Mouse (Mus musculus) brain, embryonic 14.5 days (tissue): ENCODE measurements around the gene Thap4. TPM values are rescaled to one million over a fixed set of nuclear protein-coding genes. Genes with fewer than 3 reads are reported as not detected.
"Not testable (repeated sequence)": the region's sequence is repeated elsewhere in the genome, so short reads cannot be mapped to it uniquely, and the experiment has no call there.

Source experiments
- DNase-seq: peaks from one replicate; pipeline ENCODE4 v3.0.0-alpha.2; 2011; ENCODE audit warnings: low read depth
- CTCF ChIP-seq: fragments of 200-500 bp; IDR thresholded peaks from 2 replicates; pipeline ENCODE4 v1.5.1; 2012; ENCODE audit warnings: inconsistent platforms, mild to moderate bottlenecking, moderate library complexity, borderline replicate concordance; ENCODE audit not compliant: insufficient read depth, insufficient read length; ENCODE audit errors: extremely low read depth
- POLR2A ChIP-seq: fragments of 200-500 bp; IDR thresholded peaks from 2 replicates; pipeline ENCODE4 v1.6.1; 2012; ENCODE audit warnings: mild to moderate bottlenecking, inconsistent platforms, borderline replicate concordance; ENCODE audit not compliant: poor library complexity, insufficient read depth, insufficient read length, severe bottlenecking; ENCODE audit errors: extremely low read depth
- polyA plus RNA-seq: library from polyadenylated mRNA; depleted of rRNA; stranded (reverse); fragments of >200 nt; gene quantifications from 2 replicates; pipeline ENCODE4 v1.2.3, GENCODE M21; 2012

Gene Thap4
- polyA plus RNA-seq, 1 experiment: 53.1 TPM

GRCm38 (mm10) chr1:93686245-93686960 lies 68.3 kb downstream of the Thap4 start:
- DNase-seq: peak; percentile 91
- TF ChIP-seq POLR2A (peak; percentile 24; the same call in 1 of the 2 replicates), CTCF (peak; percentile 57)

GRCm38 (mm10) chr1:93685401-93686244 lies 69.0 kb downstream of the Thap4 start, which contains the start of gene Bok:
Bok (plus strand) TSS chr1:93685660.
- peak; percentile 90 for DNase-seq
- no peak for TF ChIP-seq CTCF
- no peak for TF ChIP-seq POLR2A

GRCm38 (mm10) chr1:93679889-93680568 lies 74.6 kb downstream of the Thap4 start:
- TF ChIP-seq POLR2A (no peak), CTCF (no peak)
- DNase-seq: peak; percentile 9

GRCm38 (mm10) chr1:93678386-93678785 lies 76.3 kb downstream of the Thap4 start:
- DNase-seq: peak; percentile 65
- no peak for TF ChIP-seq CTCF
- no peak for TF ChIP-seq POLR2A

GRCm38 (mm10) chr1:93672682-93673081 lies 82.0 kb downstream of the Thap4 start:
- TF ChIP-seq POLR2A (no peak), CTCF (no peak)
- DNase-seq: no peak

GRCm38 (mm10) chr1:93669941-93670340 lies 84.7 kb downstream of the Thap4 start:
- no peak for DNase-seq
- TF ChIP-seq POLR2A (no peak), CTCF (no peak)

GRCm38 (mm10) chr1:93668791-93669548 lies 85.7 kb downstream of the Thap4 start:
- TF ChIP-seq POLR2A (peak; percentile 31; the same call in 1 of the 2 replicates), CTCF (peak; percentile 56)
- DNase-seq: peak; percentile 89

GRCm38 (mm10) chr1:93667760-93668400 lies 86.8 kb downstream of the Thap4 start:
- peak; percentile 8 for DNase-seq

GRCm38 (mm10) chr1:93658559-93658958 lies 96.1 kb downstream of the Thap4 start, which contains the start of gene Stk25:
Stk25 (minus strand) TSS chr1:93658659.
- DNase-seq: not testable (repeated sequence)

More at GRCm38 (mm10) chr1:93667760-93668400, 86.8 kb downstream of the Thap4 start:
- TF ChIP-seq CTCF (no peak), POLR2A (no peak)

GRCm38 (mm10) chr1:93657025-93657360 lies 97.7 kb downstream of the Thap4 start:
- TF ChIP-seq POLR2A (no peak), CTCF (no peak)
- no peak for DNase-seq

GRCm38 (mm10) chr1:93656325-93657024 lies 98.2 kb downstream of the Thap4 start:
- no peak for DNase-seq
- TF ChIP-seq POLR2A: no peak
- no peak for TF ChIP-seq CTCF
